ENCODE assay signal across 9 mouse cellular contexts in genomic region chr1:193208178-193208577, GRCm38 (mm10). TPM values are rescaled to one million over a fixed set of nuclear protein-coding genes. Genes with fewer than 3 reads are reported as not detected.
DNase-seq lines count a peak whose midpoint lies in the region; ATAC-seq lines count a peak whose summit lies in the region.
"Had no signal": no experiment of that assay in that cellular context is flagged by ENCODE, and none has a peak within 500 bp of the region (broad histone marks: within the 10 kb centered on the region; RNA-seq: fewer than 3 reads in every experiment).

No protein-coding gene starts in this region.

- no peaks in the 10 kb centered on the region for H3K27me3 ChIP-seq in hindbrain, embryonic 11.5 days (ENCODE audit: control insufficient read depth, insufficient read depth, low read length)
- no peaks in the 10 kb centered on the region for H3K27me3 ChIP-seq in hindbrain, embryonic 16.5 days (replicated peaks; ENCODE audit: control insufficient read depth, insufficient read depth, low read length)
- no peaks in the 10 kb centered on the region for H3K27me3 ChIP-seq in limb, embryonic 15.5 days

- no peaks in the 10 kb centered on the region for H3K36me3 ChIP-seq in hindbrain, embryonic 11.5 days (ENCODE audit: control insufficient read depth, insufficient read depth, low read length)
- no peaks in the 10 kb centered on the region for H3K36me3 ChIP-seq in hindbrain, embryonic 16.5 days (ENCODE audit: control insufficient read depth, insufficient read depth, low read length)
- no peaks in the 10 kb centered on the region for H3K36me3 ChIP-seq in limb, embryonic 15.5 days

- no peak overlapping the region for H3K4me3 ChIP-seq in hindbrain, embryonic 11.5 days (ENCODE audit: low read depth, low read length)
- H3K4me3 ChIP-seq in hindbrain, embryonic 16.5 days (ENCODE audit: low read length): no peak overlapping the region
- H3K4me3 ChIP-seq in limb, embryonic 15.5 days: no peak overlapping the region

- H3K9me3 ChIP-seq in hindbrain, embryonic 11.5 days (ENCODE audit: control insufficient read depth, low read length): no peaks in the 10 kb centered on the region
- no peaks in the 10 kb centered on the region for H3K9me3 ChIP-seq in hindbrain, embryonic 16.5 days (ENCODE audit: control insufficient read depth, low read length)
- no peaks in the 10 kb centered on the region for H3K9me3 ChIP-seq in limb, embryonic 15.5 days

- ATAC-seq in hindbrain, embryonic 11.5 days (ENCODE audit: low FRiP score): no peak
- ATAC-seq in hindbrain, embryonic 16.5 days: no peak
- ATAC-seq in limb, embryonic 15.5 days (ENCODE audit: insufficient number of reproducible peaks, low FRiP score, low TSS enrichment, low read depth): peak; percentile 36; the same call in 1 of the 2 replicates

- peak; percentile 36 for DNase-seq in hindbrain, embryonic 11.5 days (ENCODE audit: low spot score)
- peak; percentile 31 for DNase-seq in R1 (ENCODE audit: low read depth, low spot score)
- peak; percentile 43 for DNase-seq in embryo, embryonic 10.5 days (ENCODE audit: low spot score)
- DNase-seq in kidney, adult 18-20 months: peak; percentile 74
- peak; percentile 24 for DNase-seq in retina, postnatal 1 day
- peak; percentile 47 to 51 for DNase-seq in urinary bladder, postnatal 36 days (ENCODE audit: low spot score in 2 of 2)

- no peaks in the 10 kb centered on the region for H3K4me1 ChIP-seq in hindbrain, embryonic 11.5 days (replicated peaks; ENCODE audit: control insufficient read depth, insufficient read depth, low read length)
- no peaks in the 10 kb centered on the region for H3K4me1 ChIP-seq in hindbrain, embryonic 16.5 days (ENCODE audit: control insufficient read depth, insufficient read depth, low read depth, low read length)
- H3K4me1 ChIP-seq in limb, embryonic 15.5 days: no peaks in the 10 kb centered on the region

- 51% methylated on average over 2 of the region's 2 CpGs for WGBS in hindbrain, embryonic 11.5 days
- WGBS in hindbrain, embryonic 16.5 days: 35% methylated on average over 2 of the region's 2 CpGs
- 32% methylated on average over 2 of the region's 2 CpGs for WGBS in limb, embryonic 15.5 days

- H3K27ac ChIP-seq in hindbrain, embryonic 11.5 days (ENCODE audit: low read depth, low read length): no peak overlapping the region
- H3K27ac ChIP-seq in hindbrain, embryonic 16.5 days (ENCODE audit: low read depth, low read length): no peak overlapping the region
- no peak overlapping the region for H3K27ac ChIP-seq in limb, embryonic 15.5 days
- H3K27ac ChIP-seq: macrophage had no signal

- H3K4me2 ChIP-seq in hindbrain, embryonic 11.5 days (replicated peaks; ENCODE audit: low read depth, low read length): no peak overlapping the region
- H3K4me2 ChIP-seq in hindbrain, embryonic 16.5 days (ENCODE audit: low read length): no peak overlapping the region
- no peak overlapping the region for H3K4me2 ChIP-seq in limb, embryonic 15.5 days

- H3K9ac ChIP-seq in hindbrain, embryonic 11.5 days (ENCODE audit: low read depth, low read length): no peak overlapping the region
- H3K9ac ChIP-seq in hindbrain, embryonic 16.5 days (ENCODE audit: low read depth, low read length): no peak overlapping the region
- no peak overlapping the region for H3K9ac ChIP-seq in limb, embryonic 15.5 days

RNA-seq across cellular contexts. Expression of gene Lamb3, which starts 0.7 kb away (rescaled TPM):
- 0.12 and 0.38 TPM in 2 replicates for polyA plus RNA-seq in hindbrain, embryonic 11.5 days (2014; fragmentation: Nextera tagmentation; extraction: Ambion mirVana)
- 0.29 and 0.56 TPM in 2 replicates for polyA plus RNA-seq in hindbrain, embryonic 16.5 days (2015; fragmentation: Nextera tagmentation; extraction: Ambion mirVana)
- polyA plus RNA-seq in limb, embryonic 15.5 days (2015; fragmentation: Nextera tagmentation; extraction: Ambion mirVana): 8.6 and 11.1 TPM in 2 replicates
- polyA plus RNA-seq: macrophage had no signal

RNA-seq across cellular contexts. Expression of gene Traf3ip3, which starts 6.7 kb away (rescaled TPM):
- polyA plus RNA-seq in hindbrain, embryonic 11.5 days (2014; fragmentation: Nextera tagmentation; extraction: Ambion mirVana): 1.9 and 2.3 TPM in 2 replicates
- 1.9 and 4.0 TPM in 2 replicates for polyA plus RNA-seq in hindbrain, embryonic 16.5 days (2015; fragmentation: Nextera tagmentation; extraction: Ambion mirVana)
- polyA plus RNA-seq in limb, embryonic 15.5 days (2015; fragmentation: Nextera tagmentation; extraction: Ambion mirVana): 16.3 and 44.2 TPM in 2 replicates

RNA-seq across cellular contexts. Expression of gene A130010J15Rik, which starts 40.3 kb away (rescaled TPM):
- polyA plus RNA-seq in hindbrain, embryonic 11.5 days (2014; fragmentation: Nextera tagmentation; extraction: Ambion mirVana): 14.6 and 16.2 TPM in 2 replicates
- 10.0 and 11.2 TPM in 2 replicates for polyA plus RNA-seq in hindbrain, embryonic 16.5 days (2015; fragmentation: Nextera tagmentation; extraction: Ambion mirVana)
- 16.5 and 18.1 TPM in 2 replicates for polyA plus RNA-seq in limb, embryonic 15.5 days (2015; fragmentation: Nextera tagmentation; extraction: Ambion mirVana)

RNA-seq across cellular contexts. Expression of gene Irf6, which starts 55.3 kb away (rescaled TPM):
- 3.1 and 4.4 TPM in 2 replicates for polyA plus RNA-seq in hindbrain, embryonic 11.5 days (2014; fragmentation: Nextera tagmentation; extraction: Ambion mirVana)
- 0.58 and 0.80 TPM in 2 replicates for polyA plus RNA-seq in hindbrain, embryonic 16.5 days (2015; fragmentation: Nextera tagmentation; extraction: Ambion mirVana)
- 50.1 and 56.9 TPM in 2 replicates for polyA plus RNA-seq in limb, embryonic 15.5 days (2015; fragmentation: Nextera tagmentation; extraction: Ambion mirVana)
- polyA plus RNA-seq: macrophage had no signal

RNA-seq across cellular contexts. Expression of gene Hsd11b1, which starts 55.7 kb away (rescaled TPM):
- polyA plus RNA-seq in hindbrain, embryonic 11.5 days (2014; fragmentation: Nextera tagmentation; extraction: Ambion mirVana): 0.54 TPM in 1 of 2 replicates, not detected in the other
- 0.34 and 0.89 TPM in 2 replicates for polyA plus RNA-seq in hindbrain, embryonic 16.5 days (2015; fragmentation: Nextera tagmentation; extraction: Ambion mirVana)
- 6.8 and 10.3 TPM in 2 replicates for polyA plus RNA-seq in limb, embryonic 15.5 days (2015; fragmentation: Nextera tagmentation; extraction: Ambion mirVana)

Comparison
In these comparisons a context has a peak if more than half of its experiments do, and no peak if none do; other contexts are left out.
1. DNase-seq: peak in every context shown above with its lines; median percentile 74 in kidney, adult 18-20 months; 49 in urinary bladder, postnatal 36 days; 43 in embryo, embryonic 10.5 days; 36 in hindbrain, embryonic 11.5 days; 31 in R1; 24 in retina, postnatal 1 day.